Mouse (Mus musculus): ENCODE data around the gene D10Wsu102e.
"Not testable (repeated sequence)": the region's sequence is repeated elsewhere in the genome, so short reads cannot be mapped to it uniquely, and the experiment has no call there.

The D10Wsu102e gene

DNA sequence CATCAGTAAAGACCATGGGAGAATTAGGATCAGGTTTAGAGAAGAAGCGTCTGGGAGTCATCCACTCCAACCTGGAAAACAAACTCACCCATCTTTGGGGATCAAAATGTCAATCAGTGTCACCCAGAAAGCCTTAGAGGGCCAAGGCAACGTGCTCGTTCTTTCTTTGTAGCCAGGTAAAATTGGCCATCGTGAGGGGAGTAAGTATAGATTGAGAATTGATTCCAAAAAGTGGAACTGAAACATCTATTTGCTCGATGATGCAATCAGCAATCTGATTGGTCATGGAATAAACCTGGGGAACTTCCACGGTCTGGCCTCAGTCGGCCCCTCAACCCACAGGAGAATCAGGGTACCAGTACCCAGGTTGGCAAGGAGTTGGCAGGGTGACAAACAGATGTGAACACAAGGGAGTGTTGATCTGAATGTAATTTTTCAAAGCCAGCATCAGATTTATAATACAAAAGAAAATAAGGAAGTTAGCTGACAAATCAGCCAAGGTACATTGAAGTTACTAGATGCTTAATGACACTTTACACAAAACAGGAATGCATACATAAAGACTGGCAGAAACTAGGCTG, 25.4 kb downstream of the D10Wsu102e start:
- DNase-seq (ENCODE audit: low read depth, low spot score) = no peak

DNA sequence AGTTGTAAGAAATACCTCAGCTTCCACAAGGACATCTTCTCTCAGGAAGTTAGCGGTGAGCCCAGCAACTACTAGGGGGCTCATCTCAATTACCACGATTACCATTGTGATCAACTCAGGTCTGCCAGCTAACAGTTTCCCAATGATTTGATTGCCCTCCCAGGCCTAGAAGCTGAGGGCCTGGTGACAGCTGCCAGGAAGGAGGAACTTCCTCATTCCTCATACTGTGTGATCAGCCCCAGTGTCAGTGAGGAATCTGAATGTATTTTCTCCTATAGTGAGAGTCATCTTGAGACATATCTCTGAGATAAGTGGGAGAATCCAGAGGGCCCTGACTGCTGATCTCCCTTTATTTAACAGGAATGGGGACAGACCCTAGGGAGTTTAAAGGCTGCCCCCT, 37.3 kb downstream of the D10Wsu102e start:
- no peak for DNase-seq (ENCODE audit: low read depth, low spot score)

GRCm38 (mm10) chr10:83400896-83401295, 40.9 kb downstream of the D10Wsu102e start:
- DNase-seq (ENCODE audit: low read depth, low spot score) = not testable (repeated sequence)

DNA sequence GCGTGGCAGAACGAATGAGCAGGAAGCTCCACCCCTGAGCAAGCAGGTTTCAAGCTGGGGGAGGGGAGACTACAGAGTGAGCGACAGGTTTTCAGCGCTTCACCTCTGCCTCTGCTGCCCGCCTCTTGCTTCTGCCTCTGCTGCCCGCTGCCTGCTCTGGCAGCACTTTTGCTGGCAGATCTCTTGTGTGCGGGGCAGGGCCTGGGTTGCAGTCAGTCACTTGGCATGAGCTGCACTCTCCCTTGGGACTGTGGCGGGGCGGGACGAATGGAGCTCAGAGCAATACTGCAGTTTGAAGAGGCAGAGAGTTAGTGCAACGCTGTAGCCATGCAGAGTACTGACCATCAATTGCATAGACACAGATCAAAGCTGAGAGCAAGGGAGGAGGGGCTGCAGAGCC, 45.0 kb downstream of the D10Wsu102e start:
- DNase-seq (ENCODE audit: low read depth, low spot score) = no peak

DNA sequence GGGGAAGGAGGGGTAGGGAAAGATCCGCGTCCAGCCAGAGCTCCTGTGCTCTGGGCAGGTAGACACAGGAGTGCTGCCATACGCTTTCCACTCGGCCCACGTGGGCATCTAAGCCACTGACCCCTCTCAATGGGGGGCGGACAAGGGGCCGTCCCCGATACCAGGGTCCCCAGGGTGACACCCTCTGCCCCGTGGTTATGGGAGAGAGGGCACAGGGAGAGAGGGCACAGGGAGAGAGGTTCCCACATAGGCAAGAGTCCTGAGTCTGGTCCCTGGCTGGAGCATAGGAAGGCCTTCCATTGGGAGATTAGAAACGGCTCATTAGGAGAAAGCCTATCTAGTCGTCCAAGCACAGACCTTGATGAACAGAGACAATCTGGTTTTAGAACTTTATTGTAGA, 45.7 kb downstream of the D10Wsu102e start:
- no peak for DNase-seq (ENCODE audit: low read depth, low spot score)

GRCm38 (mm10) chr10:83407141-83407540, 47.1 kb downstream of the D10Wsu102e start:
- DNase-seq (ENCODE audit: low read depth, low spot score) = no peak

DNA sequence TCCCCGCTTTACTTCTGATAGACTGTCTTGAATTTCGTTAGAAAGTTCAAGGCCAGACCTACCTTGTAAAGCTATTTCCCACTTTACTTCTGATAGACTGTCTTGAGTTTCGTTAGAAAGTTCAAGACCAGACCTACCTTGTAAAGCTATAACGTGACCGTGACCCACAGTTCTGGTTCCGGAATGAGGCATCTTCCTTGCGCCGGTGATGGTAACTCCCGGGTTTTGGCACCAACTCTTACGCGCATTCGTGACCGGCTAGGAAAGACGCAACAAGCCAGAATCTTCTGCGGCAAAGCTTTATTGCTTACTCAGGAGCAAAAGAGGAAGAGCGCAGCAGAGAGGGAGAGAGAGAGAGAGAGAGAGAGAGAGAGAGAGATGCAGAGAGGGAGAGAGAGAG, 58.4 kb downstream of the D10Wsu102e start:
- DNase-seq (ENCODE audit: low read depth, low spot score) = not testable (repeated sequence)

- no peak for DNase-seq (ENCODE audit: low read depth, low spot score)
Observed at GRCm38 (mm10) chr10:83448582-83448981, 88.6 kb downstream of the D10Wsu102e start.

DNA sequence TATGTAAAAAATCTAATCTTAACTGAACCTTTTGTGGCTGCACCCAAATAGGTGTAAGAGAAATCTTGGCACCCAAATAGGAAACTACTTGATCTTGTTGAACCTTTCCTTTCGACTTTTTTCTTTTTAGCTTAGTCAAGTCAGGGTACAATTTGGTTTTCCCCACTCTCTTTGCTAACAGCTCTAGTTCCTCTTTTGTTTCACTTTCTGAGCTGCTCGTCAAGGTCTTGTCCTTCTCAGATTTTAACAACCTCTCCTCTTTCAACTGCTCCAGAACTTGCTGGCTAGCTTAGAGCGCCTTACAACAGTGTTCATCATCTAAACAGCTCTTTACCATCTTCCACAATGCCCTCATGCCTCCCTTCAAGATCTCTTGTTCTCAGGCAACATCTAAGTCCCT, 97.5 kb downstream of the D10Wsu102e start:
- DNase-seq (ENCODE audit: low read depth, low spot score) = no peak

DNA sequence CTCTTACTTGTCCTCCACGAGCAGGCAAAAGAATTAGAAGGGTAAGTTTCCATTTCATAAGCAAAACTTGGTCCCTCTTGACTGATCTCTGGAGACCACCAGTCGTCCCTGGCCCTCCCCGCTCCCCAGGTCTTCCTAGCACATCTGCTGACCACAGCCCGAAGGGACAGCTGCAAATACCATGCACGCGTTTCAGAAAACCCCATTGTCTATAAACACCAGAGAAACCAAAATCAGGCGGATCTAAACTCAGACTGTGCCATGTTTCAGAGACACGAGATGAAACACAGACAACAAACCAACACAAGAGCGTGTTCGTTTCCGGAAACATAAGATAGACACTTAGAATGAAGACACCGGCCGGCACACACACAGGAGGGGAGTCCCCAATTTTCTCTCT, 115.2 kb downstream of the D10Wsu102e start:
- no peak for DNase-seq (ENCODE audit: low read depth, low spot score)

DNA sequence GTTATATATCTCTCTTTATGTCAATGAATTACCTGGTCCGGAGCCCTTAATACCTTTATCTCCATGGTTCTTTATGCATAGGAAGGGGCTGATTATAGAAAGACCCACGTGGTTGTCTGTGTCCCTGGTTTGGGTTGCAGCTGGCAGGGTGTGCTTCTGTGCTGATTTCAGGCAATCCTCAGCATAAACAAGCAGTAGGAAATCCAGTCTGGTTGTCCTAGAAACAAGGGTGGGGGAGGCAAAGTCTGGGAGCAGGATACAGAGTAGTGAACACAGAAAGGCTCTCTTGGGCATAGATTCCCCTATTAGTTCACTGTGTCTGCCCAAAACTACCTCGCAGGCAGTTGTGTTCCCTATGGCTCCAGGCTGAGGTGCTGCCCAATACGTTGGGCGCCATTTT, 117.3 kb downstream of the D10Wsu102e start:
- DNase-seq (ENCODE audit: low read depth, low spot score) = no peak

DNA sequence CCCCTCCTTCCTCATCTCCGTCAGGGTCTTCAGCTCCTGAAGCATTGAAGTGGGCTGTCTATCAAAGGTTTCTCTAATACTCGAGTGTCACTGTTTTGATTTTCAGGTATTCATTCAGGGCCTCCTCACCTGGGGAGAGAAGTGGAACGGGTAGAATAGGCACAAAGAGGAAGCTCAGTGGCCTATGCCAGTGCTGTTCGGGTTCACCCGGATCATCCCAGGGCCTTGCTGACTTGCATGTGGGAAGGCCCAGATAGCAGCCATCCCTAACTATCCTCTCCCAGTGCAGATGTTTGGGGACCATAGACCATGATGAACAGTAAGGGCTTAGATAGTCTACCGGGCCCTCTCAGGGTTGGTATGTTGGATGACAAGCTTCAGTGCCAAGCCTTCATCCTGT, 130.5 kb downstream of the D10Wsu102e start:
- DNase-seq (ENCODE audit: low read depth, low spot score) = no peak

GRCm38 (mm10) chr10:83497321-83497720, 137.3 kb downstream of the D10Wsu102e start:
- no peak for DNase-seq (ENCODE audit: low read depth, low spot score)

- no peak for DNase-seq (ENCODE audit: low read depth, low spot score)
Observed at GRCm38 (mm10) chr10:83508962-83509660, 149.1 kb downstream of the D10Wsu102e start.

- DNase-seq (ENCODE audit: low read depth, low spot score) = no peak
Observed at GRCm38 (mm10) chr10:83511304-83511703, 151.3 kb downstream of the D10Wsu102e start.

DNA sequence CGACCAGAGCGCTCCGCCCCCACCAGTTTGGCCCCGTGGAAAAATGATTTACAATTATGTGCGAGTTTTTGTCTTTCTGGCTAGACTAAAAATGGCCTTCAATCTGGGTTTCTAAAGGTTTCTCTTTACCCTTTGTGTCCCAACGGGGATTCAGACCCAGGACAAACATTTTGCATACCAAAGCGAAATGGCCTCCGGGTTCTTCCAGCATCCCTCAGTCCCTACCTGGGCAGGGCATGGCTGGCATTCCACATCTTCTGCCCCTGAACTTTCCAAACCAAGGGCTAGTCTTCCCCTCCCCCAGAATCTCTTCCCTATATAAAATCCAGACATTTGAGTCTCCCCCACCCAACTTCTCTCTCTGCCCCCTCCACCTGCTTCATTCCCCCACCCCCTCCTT, 153.7 kb downstream of the D10Wsu102e start:
- no peak for DNase-seq (ENCODE audit: low read depth, low spot score)

DNA sequence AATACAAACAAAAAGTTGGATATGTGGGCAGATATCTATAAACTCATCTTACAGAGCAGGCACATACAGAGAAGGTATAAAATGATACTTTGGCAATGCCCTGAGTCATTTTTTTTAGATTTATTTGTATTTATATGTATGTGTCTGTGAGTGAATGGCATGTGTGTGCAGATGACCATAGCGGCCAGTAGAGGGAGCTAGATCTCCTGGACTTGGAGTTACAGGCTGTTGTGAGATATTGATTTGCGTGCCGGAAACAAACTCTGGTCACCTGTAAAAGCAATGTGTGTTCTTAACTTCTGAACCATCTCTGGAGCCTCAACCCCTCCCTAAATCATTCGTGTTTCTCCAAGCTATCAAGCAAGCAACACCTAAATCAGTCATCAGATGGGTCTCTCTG, 161.0 kb downstream of the D10Wsu102e start:
- no peak for DNase-seq (ENCODE audit: low read depth, low spot score)

- DNase-seq (ENCODE audit: low read depth, low spot score) = not testable (repeated sequence)
Observed at GRCm38 (mm10) chr10:83524238-83524637, 164.2 kb downstream of the D10Wsu102e start.

DNA sequence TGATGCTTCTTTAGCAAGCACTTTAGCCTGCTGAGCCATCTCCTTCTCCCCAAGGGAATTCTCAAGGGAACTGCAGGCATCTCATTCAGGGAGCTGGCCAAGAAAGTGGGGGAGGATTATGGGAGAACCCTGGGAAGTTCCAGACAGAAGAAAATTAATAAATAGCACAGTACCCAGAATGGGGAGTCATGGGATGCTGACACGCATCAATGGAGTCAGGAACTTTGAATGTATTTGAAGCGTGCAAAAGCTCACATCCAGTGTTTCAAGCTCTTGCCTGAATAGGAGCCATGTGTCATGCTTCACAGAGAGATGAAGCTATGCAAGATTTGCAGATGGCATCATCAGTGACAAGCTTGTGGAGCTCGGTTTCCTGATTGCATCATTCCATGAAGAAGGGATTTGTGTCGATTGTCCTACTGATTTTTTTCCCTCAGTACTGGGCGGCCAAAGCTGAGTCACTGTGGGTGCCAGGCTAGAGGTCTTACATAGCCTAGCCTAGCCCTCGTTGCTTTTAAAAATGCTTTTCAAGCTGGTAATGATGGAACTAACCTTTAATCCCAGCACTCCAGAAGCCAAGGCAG, 170.5 kb downstream of the D10Wsu102e start:
- no peak for DNase-seq (ENCODE audit: low read depth, low spot score)

- no peak for DNase-seq (ENCODE audit: low read depth, low spot score)
Observed at GRCm38 (mm10) chr10:83533258-83533909, 173.4 kb downstream of the D10Wsu102e start.

- no peak for DNase-seq (ENCODE audit: low read depth, low spot score)
Observed at GRCm38 (mm10) chr10:83533910-83534283, 173.9 kb downstream of the D10Wsu102e start, which contains the start of gene Aldh1l2. Gene Aldh1l2 (minus strand): TSS chr10:83534140.

DNA sequence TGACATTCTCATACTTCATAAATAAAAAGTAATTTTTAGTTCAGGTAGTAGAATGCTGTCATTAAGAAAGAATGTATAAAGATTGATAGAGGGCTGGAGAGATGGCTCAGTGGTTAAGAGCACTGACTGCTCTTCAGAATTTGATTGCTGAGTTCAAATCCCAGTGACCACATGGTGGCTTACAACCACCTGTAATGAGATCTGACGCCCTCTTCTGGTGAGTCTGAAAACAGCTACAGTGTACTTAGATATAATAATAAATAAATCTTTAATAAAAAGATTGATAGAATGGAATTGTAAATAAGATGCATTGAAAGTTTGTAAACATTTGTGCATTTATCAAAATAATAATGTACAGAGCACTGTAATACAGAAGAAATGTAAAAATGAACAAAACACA, 176.4 kb downstream of the D10Wsu102e start:
- no peak for DNase-seq (ENCODE audit: low read depth, low spot score)
